Mouse (Mus musculus) lung, embryonic 15.5 days (tissue): ENCODE data around the gene Ciao2b. TPM values are rescaled to one million over a fixed set of nuclear protein-coding genes. Genes with fewer than 3 reads are reported as not detected.
A peak's percentile ranks its signal among the peaks of the same experiment; 100 is the strongest.

Source experiments
- ATAC-seq: fragments of 200-750 bp; cut with Nextera tagmentation; 2 replicates; pipeline ENCODE4 v1.8.0; 2017; ENCODE audit warnings: moderate number of reproducible peaks, borderline replicate concordance; ENCODE audit not compliant: low FRiP score, low TSS enrichment; ENCODE audit errors: extremely low read depth
- H3K27ac ChIP-seq: fragments of 300-500 bp; sonication (generic); 2 replicates; pipeline ENCODE4 v1.5.1; 2015; ENCODE audit warnings: moderate library complexity, mild to moderate bottlenecking, inconsistent platforms
- H3K27me3 ChIP-seq: fragments of 300-500 bp; sonication (generic); 2 replicates; pipeline ENCODE4 v1.6.1; 2015; ENCODE audit warnings: inconsistent platforms
- H3K36me3 ChIP-seq: fragments of 300-500 bp; sonication (generic); 2 replicates; pipeline ENCODE4 v1.6.1; 2015; ENCODE audit warnings: inconsistent platforms
- H3K4me1 ChIP-seq: fragments of 300-500 bp; sonication (generic); 2 replicates; pipeline ENCODE4 v1.6.1; 2015; ENCODE audit warnings: inconsistent platforms
- H3K4me2 ChIP-seq: fragments of 300-500 bp; sonication (generic); 2 replicates; pipeline ENCODE4 v1.6.1; 2015; ENCODE audit warnings: inconsistent platforms, mild to moderate bottlenecking, moderate library complexity
- H3K4me3 ChIP-seq: fragments of 300-500 bp; sonication (generic); 2 replicates; pipeline ENCODE4 v1.5.1; 2015; ENCODE audit warnings: mild to moderate bottlenecking, inconsistent platforms
- H3K9ac ChIP-seq: fragments of 300-500 bp; sonication (generic); 2 replicates; pipeline ENCODE4 v1.6.1; 2015; ENCODE audit warnings: inconsistent platforms
- H3K9me3 ChIP-seq: fragments of 300-500 bp; sonication (generic); 2 replicates; pipeline ENCODE4 v1.6.1; 2016; ENCODE audit warnings: inconsistent platforms
- WGBS: fragments of 180-500 bp; shearing (Covaris S2); methylation state at CpG from one replicate; pipeline ENCODE4 v1.1.7; 2015; 5-methylcytosine and 5-hydroxymethylcytosine counted together
- polyA plus RNA-seq: library from polyadenylated mRNA; unstranded; fragments of >200 nt; fragmentation: Nextera tagmentation; extraction: Ambion mirVana; gene quantifications from 2 replicates; pipeline ENCODE4 v1.2.1, GENCODE M21; 2015

Gene Ciao2b
- polyA plus RNA-seq, 1 experiment from 2014 or later = 102 TPM

DNA sequence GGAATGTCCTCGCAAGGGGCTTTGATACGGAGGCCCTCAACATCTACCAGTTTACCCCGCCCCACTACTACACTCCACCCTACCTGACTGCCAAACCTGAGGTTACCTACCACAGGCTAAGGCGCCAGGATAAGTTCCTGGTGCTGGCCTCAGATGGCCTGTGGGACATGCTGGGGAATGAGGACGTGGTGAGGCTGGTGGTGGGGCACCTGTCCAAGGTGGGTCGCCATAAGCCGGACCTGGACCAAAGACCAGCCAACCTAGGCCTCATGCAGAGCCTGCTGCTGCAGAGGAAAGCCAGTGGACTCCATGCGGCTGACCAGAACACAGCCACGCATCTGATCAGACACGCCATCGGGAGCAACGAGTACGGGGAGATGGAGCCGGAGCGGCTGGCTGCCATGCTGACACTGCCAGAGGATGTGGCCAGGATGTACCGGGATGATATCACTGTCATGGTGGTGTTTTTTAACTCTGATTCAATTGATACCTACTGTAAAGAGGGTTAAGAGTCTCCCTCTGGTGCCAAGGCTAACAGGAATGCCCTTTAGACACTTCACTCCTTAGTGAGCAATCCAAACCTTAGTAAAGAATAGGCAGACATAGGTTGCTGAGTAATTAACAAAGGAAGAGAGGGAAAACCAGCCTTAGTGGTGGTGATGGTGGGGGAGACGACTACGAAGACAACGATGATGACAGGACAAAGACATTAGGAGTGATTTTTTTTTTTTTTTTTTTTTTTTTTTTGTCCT, 47.0 kb downstream of the Ciao2b start:
- WGBS = 91% methylated on average over 19 of the region's 19 CpGs
- no peak for ATAC-seq
- Histone ChIP-seq H3K36me3 (peaks cover 13% of the 10 kb centered on the region), H3K4me2 (no peak overlapping the region), H3K9me3 (no peaks in the 10 kb centered on the region), H3K4me3 (no peak overlapping the region), H3K4me1 (peaks cover 23% of the 10 kb centered on the region), H3K9ac (no peak overlapping the region), H3K27ac (no peak overlapping the region), H3K27me3 (no peaks in the 10 kb centered on the region)

DNA sequence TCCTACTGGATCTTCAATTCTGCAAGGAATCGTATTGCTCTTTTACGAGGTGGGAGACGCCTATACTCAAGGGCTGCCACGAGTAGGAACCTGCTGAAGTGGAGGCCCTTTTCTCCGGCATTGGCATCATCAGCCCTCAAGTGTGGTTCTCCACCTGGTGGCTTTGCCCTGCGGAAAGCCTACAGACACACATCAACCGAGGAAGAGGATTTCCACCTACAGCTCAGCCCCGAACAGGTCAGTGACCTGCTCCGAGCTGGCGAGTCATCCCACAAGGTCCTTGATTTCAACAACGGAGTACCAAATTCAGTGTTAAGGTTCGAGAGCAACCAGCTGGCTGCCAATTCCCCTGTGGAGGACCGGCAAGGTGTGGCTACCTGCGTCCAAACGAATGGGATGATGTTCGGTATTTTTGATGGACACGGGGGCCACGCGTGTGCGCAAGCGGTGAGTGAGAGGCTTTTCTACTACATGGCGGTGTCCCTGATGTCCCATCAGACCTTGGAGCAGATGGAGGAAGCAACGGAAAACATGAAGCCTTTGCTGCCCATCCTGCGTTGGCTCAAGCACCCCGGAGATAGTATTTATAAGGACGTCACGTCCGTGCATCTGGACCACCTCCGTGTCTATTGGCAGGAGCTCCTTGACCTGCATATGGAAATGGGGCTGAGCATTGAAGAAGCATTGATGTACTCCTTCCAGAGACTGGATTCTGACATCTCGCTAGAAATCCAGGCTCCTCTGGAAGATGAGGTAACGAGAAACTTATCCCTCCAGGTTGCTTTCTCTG, 48.0 kb downstream of the Ciao2b start:
- Histone ChIP-seq H3K27ac (no peak overlapping the region), H3K27me3 (no peaks in the 10 kb centered on the region), H3K9ac (no peak overlapping the region), H3K9me3 (no peaks in the 10 kb centered on the region), H3K36me3 (peaks cover 13% of the 10 kb centered on the region), H3K4me1 (peaks cover 21% of the 10 kb centered on the region), H3K4me2 (no peak overlapping the region), H3K4me3 (no peak overlapping the region)
- no peak for ATAC-seq
- WGBS = 87% methylated on average over 31 of the region's 31 CpGs

DNA sequence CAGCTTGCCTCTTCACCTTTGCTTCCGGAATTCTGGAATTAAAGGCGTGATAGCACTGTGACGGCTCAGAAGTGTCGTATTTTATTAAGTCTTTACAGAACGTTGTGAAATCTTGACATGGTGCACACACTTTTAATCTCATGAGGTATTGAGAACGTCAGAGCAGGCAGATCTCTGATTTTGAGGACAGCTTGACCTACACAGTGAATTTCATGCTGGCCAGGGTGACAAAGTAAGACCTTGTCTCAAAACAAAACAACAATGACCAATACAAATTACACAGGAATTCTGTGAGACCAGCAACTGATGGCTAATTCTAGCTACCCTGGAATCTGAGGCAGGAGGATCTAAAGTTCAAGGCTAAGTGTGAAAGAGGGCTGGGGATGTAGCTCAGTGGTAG, 49.2 kb downstream of the Ciao2b start:
- 57% methylated on average over 6 of the region's 6 CpGs for WGBS
- ATAC-seq = no peak
- peaks cover 13% of the 10 kb centered on the region for H3K36me3 ChIP-seq
- no peaks in the 10 kb centered on the region for H3K27me3 ChIP-seq
- no peak overlapping the region for H3K9ac ChIP-seq
- H3K4me3 ChIP-seq = no peak overlapping the region
- H3K9me3 ChIP-seq = no peaks in the 10 kb centered on the region
- peaks cover 14% of the 10 kb centered on the region for H3K4me1 ChIP-seq
- H3K4me2 ChIP-seq = no peak overlapping the region
- H3K27ac ChIP-seq = no peak overlapping the region

DNA sequence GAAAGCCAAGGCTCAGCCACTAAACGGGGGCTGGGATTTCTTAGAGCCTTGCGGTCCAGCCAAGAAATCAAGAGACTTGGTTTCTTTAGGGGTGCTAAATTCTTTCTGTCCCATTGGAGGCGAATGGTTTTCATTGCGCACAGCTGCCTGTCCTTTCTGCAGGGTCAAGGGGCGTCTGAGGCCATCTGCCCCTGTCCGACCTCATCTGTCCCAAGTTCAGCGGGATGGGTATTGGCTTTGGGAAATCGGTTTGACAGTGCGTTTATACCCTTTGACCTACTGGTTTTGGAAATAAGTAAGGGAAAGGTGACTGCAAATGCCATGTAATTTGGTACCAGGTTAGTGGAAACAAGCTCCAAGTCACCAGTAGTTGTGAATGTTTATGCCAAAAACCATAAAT, 49.9 kb downstream of the Ciao2b start:
- no peaks in the 10 kb centered on the region for H3K9me3 ChIP-seq
- H3K4me3 ChIP-seq = peak overlapping the region; percentile 62
- 0 out of 2 replicates have a peak, but pooled peaks have one; percentile 4 for ATAC-seq
- no peaks in the 10 kb centered on the region for H3K27me3 ChIP-seq
- H3K36me3 ChIP-seq = peaks cover 13% of the 10 kb centered on the region
- peak overlapping the region; percentile 85 for H3K4me2 ChIP-seq
- under 1% methylated on average over 9 of the region's 9 CpGs for WGBS
- peak overlapping the region; percentile 72 for H3K27ac ChIP-seq
- H3K9ac ChIP-seq = peak overlapping the region; percentile 52
- H3K4me1 ChIP-seq = peaks cover 13% of the 10 kb centered on the region

DNA sequence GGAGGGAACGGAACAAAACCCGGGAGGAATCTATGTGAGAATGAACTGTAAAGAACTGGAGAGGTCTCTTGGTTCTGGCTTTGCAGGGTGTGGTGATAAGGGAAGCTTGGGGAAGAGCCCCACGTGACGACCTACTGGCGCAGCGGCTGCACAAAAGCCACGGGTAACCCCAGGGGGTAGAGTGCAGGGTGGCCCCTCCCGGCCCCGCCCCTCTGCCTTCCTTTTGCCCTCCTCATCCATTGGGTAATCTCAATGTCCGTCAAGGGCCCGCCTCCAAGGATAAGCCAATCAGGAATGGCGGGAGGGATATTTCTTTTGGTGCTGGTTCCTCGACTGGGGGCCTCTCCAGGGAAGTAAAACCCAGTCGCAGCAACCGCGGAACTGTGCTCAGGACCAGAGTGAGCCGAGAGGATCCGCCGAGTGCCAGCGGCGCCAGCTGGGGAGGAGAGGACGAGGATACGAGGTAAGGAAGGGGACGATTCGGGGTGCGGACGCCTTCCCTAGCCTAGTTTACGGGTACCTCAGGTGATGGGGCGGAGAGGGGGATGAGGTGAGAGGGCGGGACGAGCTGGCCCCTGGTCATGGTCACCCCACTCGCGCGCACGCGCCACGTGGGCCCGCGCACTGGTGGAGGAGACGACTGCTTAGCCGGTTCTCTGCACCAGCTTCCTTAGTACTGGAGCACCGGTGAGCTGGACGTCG, 50.5 kb downstream of the Ciao2b start, which contains the start of gene Pdp2:
Gene Pdp2 (plus strand): TSS at position 319 of the 702 bp plus-strand sequence.
- H3K4me3 ChIP-seq = peak within 1 kb of the TSS; percentile 62
- peak within 1 kb of the TSS; percentile 72 for H3K27ac ChIP-seq
- under 1% methylated on average over 44 of the region's 44 CpGs for WGBS
- ATAC-seq = peak; percentile 97
- no peaks in the 10 kb centered on the region for H3K9me3 ChIP-seq
- H3K4me2 ChIP-seq = peak within 1 kb of the TSS; percentile 85
- H3K36me3 ChIP-seq = peaks cover 13% of the 10 kb centered on the region
- H3K4me1 ChIP-seq = peaks cover 13% of the 10 kb centered on the region
- no peaks in the 10 kb centered on the region for H3K27me3 ChIP-seq
- H3K9ac ChIP-seq = peak within 1 kb of the TSS; percentile 52

DNA sequence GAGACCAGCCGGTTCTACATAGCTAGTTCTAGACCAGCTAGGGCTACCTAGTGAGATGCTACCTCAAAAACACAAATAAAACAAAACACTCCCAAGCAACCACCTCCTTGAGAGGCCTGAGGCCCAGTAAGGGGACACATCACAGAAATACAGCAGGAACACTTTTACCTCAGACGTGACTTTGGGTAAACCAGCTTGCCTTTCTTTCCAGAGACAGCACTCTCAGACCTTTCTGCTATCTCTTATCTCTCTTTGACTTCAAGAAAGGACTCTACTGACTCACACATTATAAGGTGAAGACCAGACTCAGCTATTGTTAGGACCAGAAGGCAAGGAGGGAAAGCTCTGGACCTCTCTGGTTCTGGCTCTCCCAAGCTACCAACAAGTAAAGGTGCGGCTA, 51.5 kb downstream of the Ciao2b start:
- no peaks in the 10 kb centered on the region for H3K9me3 ChIP-seq
- no peaks in the 10 kb centered on the region for H3K27me3 ChIP-seq
- no peak overlapping the region for H3K27ac ChIP-seq
- ATAC-seq = no peak
- 90% methylated on average over 3 of the region's 3 CpGs for WGBS
- H3K4me2 ChIP-seq = no peak overlapping the region
- H3K4me3 ChIP-seq = no peak overlapping the region
- peaks cover 13% of the 10 kb centered on the region for H3K36me3 ChIP-seq
- peaks cover 13% of the 10 kb centered on the region for H3K4me1 ChIP-seq
- H3K9ac ChIP-seq = no peak overlapping the region

Other genes starting within 250 kb of the Ciao2b start
- gene Cmtm4, start 246.2 kb downstream of the Ciao2b start, polyA plus RNA-seq = 2.6 and 3.0 TPM in 2 replicates
- gene Dync1li2, start 198.9 kb downstream of the Ciao2b start, polyA plus RNA-seq = 61.1 and 62.2 TPM in 2 replicates
- gene Terb1, start 132.1 kb downstream of the Ciao2b start, polyA plus RNA-seq = 0.19 and 0.40 TPM in 2 replicates
- 87.4 and 97.8 TPM in 2 replicates for gene Nae1, start 107.3 kb downstream of the Ciao2b start, polyA plus RNA-seq
- 0.65 and 0.97 TPM in 2 replicates for gene Car7, start 107.3 kb downstream of the Ciao2b start, polyA plus RNA-seq
- gene Pdp2, start 50.5 kb downstream of the Ciao2b start, polyA plus RNA-seq = 8.8 and 9.2 TPM in 2 replicates
- 53.5 TPM in 2 replicates for gene Cdh16, start 17.6 kb downstream of the Ciao2b start, polyA plus RNA-seq
- 20.1 and 24.8 TPM in 2 replicates for gene Rrad, start 10.6 kb downstream of the Ciao2b start, polyA plus RNA-seq
- not detected in 2 replicates for gene Ces2a, start 92.0 kb upstream of the Ciao2b start, polyA plus RNA-seq
- 1.2 and 1.4 TPM in 2 replicates for gene Ces2b, start 189.6 kb upstream of the Ciao2b start, polyA plus RNA-seq
- not detected in 2 replicates for gene Ces2c, start 205.1 kb upstream of the Ciao2b start, polyA plus RNA-seq